Mouse (Mus musculus) adrenal gland (tissue): Measurements from ENCODE around the gene Pamr1.

Experiments used
- intact Hi-C: fragments of 180-260 bp; cut with DNase I; formaldehyde crosslinking; loops from one replicate; pipeline ENCODE4 v1.15.1; 2025
- long read RNA-seq, 2 experiments: library from polyadenylated mRNA; unstranded; transcript quantifications; one replicate each; pipeline ENCODE4 v2.0.0; 2020; ENCODE audit warnings: borderline replicate concordance in 1 of 2; ENCODE audit not compliant: insufficient replicate concordance in 1 of 2

Gene Pamr1
- long read RNA-seq, experiment 1, partial matches to known transcripts = 0 of 1 reads
- long read RNA-seq, experiment 1, other reads (novel, unspliced or antisense) = 0 of 1 reads
- long read RNA-seq, experiment 2, partial matches to known transcripts = 2 of 2 reads
- long read RNA-seq, experiment 2, other reads (novel, unspliced or antisense) = 0 of 2 reads

DNA sequence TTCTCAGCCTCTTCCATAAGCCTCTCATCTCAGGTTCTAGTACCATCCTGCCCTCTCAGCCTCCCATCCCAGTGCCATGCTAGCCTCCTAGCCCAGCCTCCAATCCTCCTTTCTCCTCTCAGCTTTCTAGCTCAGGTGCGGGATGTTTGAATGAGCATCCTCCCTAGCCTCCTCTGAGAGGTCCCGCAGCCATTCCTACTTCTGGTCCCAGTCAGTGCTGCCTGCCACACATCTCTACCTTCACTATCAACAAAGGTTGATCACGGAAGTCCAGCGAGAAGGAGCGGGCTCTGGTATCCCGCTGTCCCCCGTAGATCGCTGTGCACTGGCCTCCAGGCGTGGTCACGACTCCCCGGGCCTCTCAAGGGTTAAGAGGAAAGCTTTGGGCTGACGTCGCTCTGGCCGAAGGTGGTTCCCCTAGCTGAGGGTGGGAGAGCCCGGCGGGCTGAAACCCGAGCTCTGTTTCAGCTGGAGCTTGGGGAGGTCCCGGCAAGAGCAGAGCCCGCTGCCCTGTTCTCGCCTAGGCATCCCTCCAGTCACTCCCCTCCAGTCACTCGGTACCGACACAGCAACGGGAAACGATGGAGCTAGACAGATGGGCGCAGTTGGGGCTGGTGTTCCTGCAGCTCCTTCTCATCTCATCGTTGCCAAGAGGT lies at the start of gene Pamr1:
TSS of gene Pamr1 (plus strand) at position 402 of the 656 bp plus-strand sequence.
- intact Hi-C loops = no loop called here

DNA sequence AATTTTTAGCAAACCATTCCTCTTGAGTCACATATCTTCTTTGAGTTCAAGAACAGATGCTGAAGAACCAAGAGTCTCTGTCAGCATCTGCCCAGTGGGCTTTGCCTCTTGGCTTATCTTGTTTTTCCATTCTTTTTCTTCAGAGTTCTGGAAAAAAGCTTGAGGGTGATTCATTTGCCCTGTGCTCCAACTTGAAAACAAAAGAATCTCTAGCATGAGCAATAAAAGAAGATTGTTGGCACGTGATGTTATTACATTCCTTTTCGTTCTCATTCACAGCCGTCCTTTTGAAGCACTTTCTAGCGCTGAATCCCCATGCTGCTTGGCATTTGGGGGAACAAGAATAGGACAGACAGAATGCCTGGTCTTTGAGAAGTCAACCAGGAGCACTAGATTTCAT lies 42.2 kb upstream of the Pamr1 start:
- intact Hi-C loops = no loop called here

DNA sequence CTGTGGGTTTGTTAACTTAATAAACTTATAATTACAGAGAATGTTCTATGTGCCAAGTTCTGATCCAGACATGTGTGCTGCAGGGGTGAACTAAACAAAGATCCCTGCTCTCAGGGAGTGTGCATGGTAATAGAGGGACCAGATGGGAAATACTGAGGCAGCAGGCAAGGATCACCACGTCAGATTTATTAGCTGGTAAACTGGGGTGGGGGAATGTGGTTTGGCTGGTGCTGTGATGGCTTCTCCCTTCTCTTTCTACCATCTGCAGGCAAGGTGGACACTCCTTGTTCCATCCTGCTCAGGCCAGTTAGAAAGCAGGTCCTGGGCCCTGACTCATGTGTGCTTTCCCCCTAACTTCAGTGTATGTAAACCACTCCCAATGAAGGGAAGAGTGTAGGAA lies 41.7 kb upstream of the Pamr1 start:
- intact Hi-C loops = no loop called here

DNA sequence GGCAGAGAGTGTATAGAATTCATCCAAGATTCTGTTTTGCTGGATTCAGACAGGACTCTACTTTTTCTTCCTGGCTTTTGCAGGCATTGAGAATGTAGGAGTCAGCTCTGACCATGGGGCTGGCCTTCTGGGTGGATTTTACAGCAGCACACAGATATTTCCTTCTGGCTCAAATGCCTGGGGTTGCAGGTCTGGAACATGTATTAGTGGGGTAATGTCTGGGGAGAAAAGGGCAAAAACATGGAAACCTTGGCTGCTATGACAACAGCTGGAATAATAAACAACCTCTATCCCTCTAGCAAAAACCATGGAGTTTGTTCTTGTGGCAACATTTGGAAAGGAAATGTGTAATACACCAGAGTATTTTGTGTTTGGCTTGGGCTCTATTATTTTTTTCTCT lies 29.9 kb upstream of the Pamr1 start:
- intact Hi-C loops = no loop called here

DNA sequence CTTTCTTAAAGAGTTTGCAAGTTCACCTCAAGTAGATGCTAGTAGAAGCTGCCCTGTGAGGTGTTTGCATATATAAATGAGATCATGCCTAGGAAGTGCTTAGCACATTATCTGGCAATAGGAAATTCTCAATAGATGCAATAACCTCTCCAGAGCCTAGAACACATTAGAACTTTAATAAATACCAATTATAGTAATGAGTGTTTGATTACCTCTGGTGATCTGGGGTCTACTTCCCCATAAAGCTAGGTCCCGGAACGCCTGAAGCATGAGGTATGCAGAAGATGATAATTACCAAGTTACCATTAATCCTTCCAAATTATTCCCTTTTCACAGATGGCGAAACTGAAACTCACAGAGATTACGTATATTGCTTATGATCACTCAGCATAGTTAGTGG lies 22.2 kb upstream of the Pamr1 start:
- intact Hi-C loops = no loop called here

DNA sequence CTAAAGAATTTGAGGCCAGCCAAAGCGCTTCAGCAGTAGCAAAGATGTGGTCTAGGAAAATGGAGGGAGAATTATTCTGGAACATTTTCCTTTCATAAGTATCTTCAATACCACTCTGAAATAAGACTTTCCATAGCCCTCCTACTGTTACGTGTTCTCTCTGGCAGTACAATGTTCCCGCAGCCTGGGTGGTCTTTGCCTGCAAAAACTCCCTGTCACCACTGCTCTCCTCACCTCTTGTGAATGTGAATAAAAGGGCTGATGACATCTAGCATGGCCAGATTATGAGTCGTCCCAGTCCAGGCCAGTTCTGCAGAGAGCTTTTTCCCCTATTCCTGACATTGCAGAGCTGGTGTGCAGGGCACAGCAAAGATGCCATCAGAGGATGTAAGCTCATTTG lies 16.4 kb upstream of the Pamr1 start:
- intact Hi-C loops = no loop called here

DNA sequence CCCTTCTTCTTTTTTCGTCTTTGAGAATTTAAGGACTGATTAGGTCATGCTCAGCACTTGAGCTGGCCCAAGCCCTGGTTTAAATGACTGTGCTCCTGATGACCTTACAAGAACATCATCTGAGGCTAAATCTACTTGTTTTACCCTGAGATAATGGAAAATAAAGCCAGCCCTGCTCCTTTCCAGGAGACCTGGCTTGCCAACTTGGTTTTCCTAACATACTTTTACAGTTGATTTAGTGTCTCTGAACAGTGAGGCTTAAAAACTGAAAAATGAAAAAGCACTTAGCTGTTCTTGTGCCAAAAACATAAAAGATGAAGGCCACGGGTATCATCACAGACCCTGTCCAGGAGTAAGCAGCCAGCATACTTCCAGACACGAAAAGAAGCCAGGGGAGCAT lies 13.0 kb upstream of the Pamr1 start:
- intact Hi-C loops = no loop called here

DNA sequence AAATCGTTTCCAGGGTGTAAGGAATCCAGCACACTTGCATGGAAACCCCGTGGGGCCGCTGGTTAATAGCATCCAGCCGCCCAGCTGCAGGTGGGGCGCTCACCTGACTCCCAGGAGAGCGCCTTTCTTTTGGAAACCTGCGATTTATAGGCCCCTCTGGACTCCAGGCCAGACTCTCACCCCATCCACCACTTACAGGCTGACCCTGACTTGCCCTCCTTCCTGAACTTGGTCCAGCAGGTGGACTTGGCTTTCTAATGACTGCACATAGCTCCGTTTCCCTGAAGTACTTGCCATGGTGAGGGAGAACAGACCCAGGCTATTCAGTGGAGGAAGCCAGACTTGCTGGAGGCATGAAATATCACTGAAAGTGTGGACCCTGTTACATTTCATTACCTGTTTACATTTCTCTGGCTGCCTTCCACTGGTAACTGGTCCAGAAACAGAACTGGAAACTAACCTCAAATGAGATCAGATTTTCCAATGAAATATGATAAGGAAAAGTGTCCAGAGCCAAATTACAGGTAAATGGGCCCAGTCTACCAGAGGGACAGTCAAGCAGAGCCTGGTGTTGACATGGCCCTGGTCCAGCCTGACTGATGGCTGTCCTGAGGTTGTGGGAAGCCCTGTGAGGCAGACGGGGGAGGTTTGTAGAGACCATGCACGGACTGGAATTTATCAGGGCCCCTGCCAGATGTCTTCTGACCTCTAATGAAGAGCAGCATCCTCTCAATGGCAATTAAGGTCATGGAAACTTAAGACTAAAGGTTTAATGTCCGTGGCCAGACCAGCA lies 9.2 kb upstream of the Pamr1 start:
- intact Hi-C loops = no loop called here

DNA sequence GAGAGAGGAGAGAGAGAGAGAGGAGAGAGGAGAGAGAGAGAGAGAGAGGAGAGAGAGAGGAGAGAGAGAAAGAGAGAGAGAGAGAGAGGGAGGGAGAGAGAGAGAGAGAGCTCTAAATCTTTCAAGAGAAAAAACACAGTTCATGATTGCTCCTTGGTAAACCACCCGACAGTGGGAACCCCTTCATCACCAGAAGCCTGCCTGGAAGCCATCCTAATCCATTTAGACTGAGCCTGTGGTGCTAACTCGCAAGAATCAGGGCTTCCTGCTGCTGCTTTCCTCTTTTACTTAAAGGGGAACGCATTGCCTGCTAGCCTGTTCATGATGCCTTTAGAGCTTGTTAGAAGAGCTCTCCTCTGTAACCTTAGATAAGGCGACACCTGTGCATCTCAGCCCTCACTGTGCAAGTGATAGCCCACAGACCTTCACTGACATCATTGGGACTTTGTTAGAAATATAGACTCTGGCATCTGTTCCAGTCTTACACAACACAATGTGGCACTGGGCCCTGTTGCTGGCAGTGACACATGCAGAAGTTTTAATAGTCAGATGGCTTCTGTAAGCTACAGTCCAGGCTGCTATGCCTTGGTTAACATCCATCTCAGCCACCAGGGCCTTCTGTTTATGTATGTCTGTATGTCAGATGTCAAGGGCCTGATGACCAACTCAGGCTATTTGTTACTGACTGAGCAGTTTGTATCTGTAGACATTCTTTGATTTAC lies 8.2 kb upstream of the Pamr1 start:
- intact Hi-C loops = no loop called here

DNA sequence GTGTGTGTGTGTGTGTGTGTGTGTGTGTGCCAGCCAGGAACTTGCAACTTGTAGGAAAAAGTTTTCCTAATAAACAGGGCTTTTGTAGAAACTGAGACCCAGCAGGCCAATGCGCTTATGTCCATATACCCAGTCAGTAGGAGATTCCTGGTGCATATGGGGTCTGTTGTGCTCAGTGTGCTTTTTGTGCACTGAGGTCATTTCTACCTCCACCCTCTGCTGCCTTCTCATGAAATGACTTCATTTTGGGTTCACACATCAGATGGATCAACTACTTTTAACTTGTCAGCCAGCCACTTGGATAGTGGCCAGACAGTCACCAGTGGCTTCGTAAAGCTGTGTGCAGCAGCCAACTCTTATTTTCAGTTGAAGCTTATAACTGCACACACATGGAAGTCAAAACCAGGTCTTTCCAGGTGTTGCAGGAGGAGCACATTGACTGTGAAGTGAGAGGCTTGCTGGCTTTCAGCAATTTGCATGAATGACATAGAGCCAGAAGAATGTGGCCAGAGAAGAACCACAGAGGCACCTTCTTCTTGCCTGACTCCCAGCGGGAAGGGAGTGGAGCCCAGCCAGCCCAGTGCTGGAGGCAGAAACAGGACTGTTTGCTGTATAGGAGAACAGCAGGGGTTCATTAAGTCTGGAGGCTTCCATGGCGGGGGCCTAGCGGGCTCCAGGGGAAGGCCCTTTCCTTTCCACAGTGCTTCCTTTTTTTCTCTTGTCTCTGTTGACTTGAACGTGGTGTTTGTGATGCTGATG lies 5.7 kb upstream of the Pamr1 start:
- intact Hi-C loops = no loop called here

DNA sequence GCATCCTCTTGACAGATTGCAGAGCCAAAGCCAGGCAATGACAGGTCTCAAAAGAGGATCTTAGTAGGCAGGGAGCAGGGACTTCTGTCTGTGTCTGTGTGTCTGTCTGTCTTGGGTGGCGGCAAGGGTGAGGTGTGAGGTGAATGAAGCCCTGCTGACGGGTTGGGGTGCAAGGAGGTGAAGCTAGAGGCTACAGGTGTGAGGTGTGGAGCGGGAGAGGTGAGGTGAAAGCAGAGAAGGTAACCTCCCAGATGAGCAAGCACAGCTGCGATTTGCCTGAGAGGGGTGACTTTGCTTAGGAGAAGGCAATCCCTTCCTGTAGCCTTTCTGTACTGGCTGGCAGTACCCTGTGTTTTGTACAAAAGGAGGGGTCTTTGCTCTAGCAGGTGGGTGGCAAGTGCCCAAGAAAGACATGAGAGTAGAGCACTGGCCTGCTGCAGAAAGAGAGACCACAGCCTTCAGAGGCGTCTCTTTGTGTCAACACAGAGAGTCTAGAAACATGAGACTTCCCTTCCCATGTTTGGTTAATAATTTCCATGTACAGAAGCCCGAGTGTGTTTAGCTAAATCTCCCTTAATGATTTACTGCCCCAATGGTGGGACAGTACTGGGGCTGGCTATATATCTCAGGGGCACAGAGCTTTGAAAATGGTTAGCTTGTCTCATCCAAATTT lies 1.2 kb downstream of the Pamr1 start:
- intact Hi-C loops = no loop called here

DNA sequence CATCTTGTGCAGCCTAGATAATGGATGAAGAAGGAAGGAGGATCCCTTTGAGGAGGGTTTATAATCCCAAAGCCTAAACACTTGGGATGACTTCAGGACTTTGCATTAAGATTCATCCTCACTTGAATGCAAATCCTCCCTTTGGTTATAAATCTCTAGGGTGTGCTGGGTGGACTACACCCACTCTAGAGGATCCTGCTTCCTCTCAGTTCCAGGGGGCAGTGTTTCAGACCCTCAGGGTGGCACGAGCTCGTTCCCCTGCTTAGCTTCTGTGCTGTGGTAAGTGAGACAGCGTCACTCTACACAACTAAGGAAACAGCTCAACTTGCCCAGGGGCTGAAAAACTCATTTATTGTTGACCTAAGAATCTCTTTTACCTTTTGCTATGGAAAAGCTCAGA lies 1.8 kb downstream of the Pamr1 start:
- intact Hi-C loops = no loop called here

DNA sequence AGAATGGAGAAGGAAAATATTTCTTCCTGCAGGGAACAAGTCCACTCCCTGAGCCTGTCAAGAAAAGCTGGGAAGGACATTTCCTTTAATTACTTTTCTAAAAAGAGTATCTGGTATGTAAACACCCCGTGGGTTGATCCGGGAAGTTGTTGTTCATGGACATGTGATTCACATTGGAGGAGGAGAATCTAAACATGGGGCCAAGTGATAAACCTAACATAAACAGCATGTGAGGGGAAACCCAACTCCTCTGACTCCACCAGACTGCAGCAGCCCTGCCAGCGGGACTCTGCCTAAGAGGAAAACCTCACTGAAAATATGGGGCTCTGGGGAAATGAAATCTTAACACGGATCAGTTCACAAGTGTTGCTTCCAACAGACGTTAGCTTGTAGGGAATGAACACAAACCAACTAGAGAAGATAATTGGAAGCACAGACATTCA lies 2.3 kb downstream of the Pamr1 start:
- intact Hi-C loops = no loop called here

DNA sequence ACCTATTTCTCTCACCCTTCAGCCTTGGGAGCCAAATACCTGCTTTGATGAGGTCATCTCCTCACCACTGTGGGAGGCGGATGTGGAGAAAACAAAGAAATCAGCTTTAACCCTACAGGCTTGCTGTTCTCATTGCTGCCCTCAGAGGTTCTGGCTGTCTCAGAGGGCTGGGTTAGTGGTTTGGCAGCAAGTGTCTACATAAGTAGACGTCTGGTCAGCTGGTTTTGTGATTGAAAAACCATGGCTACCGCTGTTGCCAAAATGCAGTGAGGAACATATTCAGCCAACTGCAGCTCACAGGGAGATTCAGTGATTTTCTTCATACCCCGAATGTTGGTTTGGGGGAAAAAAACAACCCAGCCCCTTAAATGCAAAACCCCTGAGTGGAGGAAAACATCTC lies 7.3 kb downstream of the Pamr1 start:
- intact Hi-C loops = no loop called here

DNA sequence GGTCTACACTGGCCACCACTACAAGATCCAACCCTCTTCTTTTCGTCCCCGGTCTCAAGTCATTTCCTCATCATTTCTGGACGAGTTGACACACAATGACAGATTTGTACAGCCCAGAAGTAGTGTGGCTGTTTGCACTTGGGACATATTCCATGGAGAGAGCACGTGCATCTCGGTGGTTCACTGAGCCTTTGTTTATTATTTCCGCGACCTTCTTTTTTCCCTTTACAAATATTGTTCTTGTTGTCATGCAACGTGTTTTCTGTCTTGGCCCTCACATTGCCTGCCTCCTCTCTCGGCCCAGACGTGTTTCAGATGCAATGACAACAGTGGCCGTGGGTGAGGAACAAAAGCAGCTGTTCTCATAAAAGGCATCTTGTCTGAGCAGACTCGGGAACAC lies 9.2 kb downstream of the Pamr1 start:
- intact Hi-C loops = no loop called here

DNA sequence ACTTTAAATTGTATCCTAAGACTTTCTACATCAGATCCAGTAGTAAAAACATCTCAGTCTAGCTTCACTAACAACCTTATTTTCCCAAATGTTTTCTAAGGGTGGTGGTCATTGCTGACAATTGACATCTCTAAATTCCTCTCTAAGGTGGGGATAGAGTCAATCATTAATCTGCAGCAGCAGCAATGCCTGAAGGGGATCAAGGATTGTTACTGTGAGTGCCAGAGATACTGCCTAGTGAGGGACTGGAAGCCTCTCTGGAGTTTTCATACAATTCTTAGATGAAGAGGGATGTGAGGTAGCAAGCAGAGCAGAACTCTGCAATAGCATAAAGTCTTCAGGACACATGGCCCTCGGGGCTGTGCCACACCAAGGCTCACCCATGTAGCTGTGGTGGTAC lies 14.0 kb downstream of the Pamr1 start:
- intact Hi-C loops = no loop called here

DNA sequence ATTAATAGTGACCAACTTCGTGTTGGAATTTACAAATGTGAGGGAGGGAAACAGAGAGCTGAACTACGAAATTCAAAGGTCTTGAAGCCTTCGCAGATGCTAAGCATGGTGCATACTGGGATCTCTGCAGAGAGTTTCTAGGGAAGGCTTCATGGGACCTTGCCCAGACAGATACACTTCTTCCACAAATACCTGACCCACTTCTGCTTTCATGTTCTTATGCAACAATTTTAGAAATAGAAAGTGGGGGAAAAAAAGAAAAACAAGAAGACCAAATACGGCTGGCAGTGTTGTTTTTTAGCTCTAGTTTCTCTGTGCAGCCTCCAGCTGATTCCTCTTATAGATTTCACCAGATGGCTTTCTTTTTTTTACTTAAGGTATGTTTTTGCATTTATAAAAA lies 29.4 kb downstream of the Pamr1 start:
- intact Hi-C loops = no loop called here

DNA sequence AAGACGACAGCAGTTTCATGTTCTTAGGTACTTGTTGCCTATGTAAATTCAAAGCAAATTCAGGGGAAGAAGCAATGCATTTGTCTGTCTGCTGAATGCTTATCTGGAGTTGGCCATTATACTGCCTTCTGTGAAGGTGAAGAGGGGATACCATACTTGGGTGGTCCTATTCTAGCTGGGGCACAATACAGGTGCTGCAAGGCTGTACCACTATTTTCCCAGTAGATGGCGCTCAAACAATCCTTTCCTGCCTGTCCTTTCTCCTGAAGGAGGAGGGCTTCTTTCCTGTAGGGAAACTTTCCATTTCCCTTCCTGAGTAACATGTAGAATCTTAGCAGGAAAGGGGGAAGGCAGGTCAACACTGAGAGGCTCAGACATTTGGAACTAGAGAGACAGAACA lies 40.2 kb downstream of the Pamr1 start:
- intact Hi-C loops = no loop called here

DNA sequence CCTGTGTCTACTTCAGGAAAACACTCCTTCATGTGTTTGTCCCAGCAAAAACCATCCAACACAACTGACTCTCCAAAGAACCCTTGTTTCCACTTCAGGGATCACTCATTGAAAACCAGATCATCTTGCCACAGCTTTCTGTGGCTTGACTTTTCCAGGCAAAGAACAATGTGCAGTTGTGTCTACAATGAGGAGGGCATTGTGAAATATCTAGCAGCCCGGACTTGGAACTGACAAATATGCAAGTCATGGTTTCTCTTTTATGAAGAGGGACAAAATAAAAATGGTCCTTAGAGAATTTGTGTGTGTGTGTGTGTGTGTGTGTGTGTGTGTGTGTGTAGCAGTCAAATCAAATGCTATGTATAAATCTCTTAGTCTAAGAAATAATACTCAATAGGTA lies 44.7 kb downstream of the Pamr1 start:
- intact Hi-C loops = no loop called here

DNA sequence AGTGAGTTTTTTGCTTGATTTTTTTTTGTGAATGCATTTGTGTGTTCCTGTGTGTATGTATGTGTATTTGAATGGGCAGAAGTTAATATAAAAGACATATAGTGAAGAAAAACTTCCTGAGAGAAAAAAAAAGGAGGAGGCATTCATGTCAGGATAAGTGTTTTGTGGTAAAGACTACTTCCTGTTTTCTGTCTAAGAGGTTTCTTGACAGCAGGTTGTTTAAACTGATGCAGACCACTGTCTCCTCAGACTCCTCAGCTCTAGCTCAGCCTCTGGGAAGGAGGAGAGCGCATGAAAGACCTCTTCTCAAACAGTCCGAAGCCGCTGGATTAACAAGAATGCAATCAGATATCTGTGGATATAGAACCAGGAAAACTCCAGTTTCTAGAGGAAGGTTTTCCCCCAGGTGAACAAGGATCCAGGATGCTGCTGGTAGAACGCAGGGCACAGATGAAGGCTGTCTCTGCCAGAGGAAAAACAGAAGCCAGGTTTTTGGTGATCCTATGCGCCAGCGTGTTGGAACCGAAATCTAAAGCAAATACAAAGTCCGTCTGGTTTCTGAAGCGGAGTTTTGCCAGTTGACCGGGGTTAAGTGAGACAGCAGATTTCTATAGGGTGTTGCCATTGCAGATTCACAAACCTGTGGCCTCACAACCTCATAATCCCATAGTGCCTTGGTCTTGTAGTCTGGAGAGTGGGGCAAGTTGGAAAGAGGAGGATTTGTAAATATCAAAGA lies 45.8 kb downstream of the Pamr1 start:
- intact Hi-C loops = no loop called here
